Mouse (Mus musculus) liver, postnatal 0 days (tissue): Measurements from ENCODE around the gene 1110008L16Rik. TPM values are rescaled to one million over a fixed set of nuclear protein-coding genes. Genes with fewer than 3 reads are reported as not detected.
A peak's percentile ranks its signal among the peaks of the same experiment; 100 is the strongest.

Source experiments
- ATAC-seq: fragments of 200-750 bp; cut with Nextera tagmentation; 2 replicates; pipeline ENCODE4 v1.8.0; 2017; ENCODE audit warnings: mild to moderate bottlenecking, moderate library complexity
- DNase-seq: peaks from one replicate; pipeline ENCODE4 v3.0.0-alpha.2; 2016
- H3K27ac ChIP-seq: fragments of 300-500 bp; sonication (generic); 2 replicates; pipeline ENCODE4 v1.5.1; 2014; ENCODE audit warnings: antibody characterized with exemption, moderate library complexity, mild to moderate bottlenecking, low read depth
- H3K27me3 ChIP-seq: fragments of 300-500 bp; sonication (generic); 2 replicates; pipeline ENCODE4 v1.6.1; 2014; ENCODE audit warnings: low read length, control low read depth, mixed read lengths; ENCODE audit not compliant: insufficient read depth
- H3K36me3 ChIP-seq: fragments of 300-500 bp; sonication (generic); replicated peaks from 2 replicates; pipeline ENCODE4 v1.6.1; 2014; ENCODE audit warnings: mild to moderate bottlenecking, control low read depth, low read length, moderate library complexity, mixed read lengths; ENCODE audit not compliant: insufficient read depth
- H3K4me1 ChIP-seq: fragments of 300-500 bp; sonication (generic); 2 replicates; pipeline ENCODE4 v1.6.1; 2014; ENCODE audit warnings: antibody characterized with exemption, mild to moderate bottlenecking, control low read depth; ENCODE audit not compliant: insufficient read depth
- H3K4me2 ChIP-seq: fragments of 300-500 bp; sonication (generic); 2 replicates; pipeline ENCODE4 v1.6.1; 2014; ENCODE audit warnings: low read depth, mild to moderate bottlenecking, low read length, moderate library complexity, mixed read lengths
- H3K4me3 ChIP-seq: fragments of 300-500 bp; sonication (generic); 2 replicates; pipeline ENCODE4 v1.5.1; 2014; ENCODE audit warnings: low read depth, low read length
- H3K9ac ChIP-seq: fragments of 300-500 bp; sonication (generic); replicated peaks from 2 replicates; pipeline ENCODE4 v1.6.1; 2014; ENCODE audit warnings: mild to moderate bottlenecking, moderate library complexity
- H3K9me3 ChIP-seq: fragments of 300-500 bp; sonication (generic); 2 replicates; pipeline ENCODE4 v1.6.1; 2016; ENCODE audit warnings: mild to moderate bottlenecking, control low read depth, low read length, mixed read lengths
- CTCF ChIP-seq: sonication (generic); IDR thresholded peaks from 2 replicates; pipeline ENCODE4 v1.5.1; 2016; ENCODE audit warnings: antibody characterized with exemption, low read depth
- EP300 ChIP-seq: IDR thresholded peaks from 2 replicates; pipeline ENCODE4 v1.6.1; 2016; ENCODE audit warnings: antibody characterized with exemption, low read depth, mild to moderate bottlenecking
- WGBS: fragments of 180-500 bp; shearing (Covaris S2); extraction: QIAGEN DNeasy Blood & Tissue Kit; methylation state at CpG from one replicate; pipeline ENCODE4 v1.1.7; 2014; ENCODE audit not compliant: insufficient replicate concordance; 5-methylcytosine and 5-hydroxymethylcytosine counted together
- polyA plus RNA-seq: library from polyadenylated mRNA; unstranded; fragments of >200 nt; fragmentation: Nextera tagmentation; extraction: Ambion mirVana; gene quantifications from 2 replicates; pipeline ENCODE4 v1.2.1, GENCODE M21; 2015

Gene 1110008L16Rik
- polyA plus RNA-seq, 1 experiment from 2014 or later: 5.5 TPM

DNA sequence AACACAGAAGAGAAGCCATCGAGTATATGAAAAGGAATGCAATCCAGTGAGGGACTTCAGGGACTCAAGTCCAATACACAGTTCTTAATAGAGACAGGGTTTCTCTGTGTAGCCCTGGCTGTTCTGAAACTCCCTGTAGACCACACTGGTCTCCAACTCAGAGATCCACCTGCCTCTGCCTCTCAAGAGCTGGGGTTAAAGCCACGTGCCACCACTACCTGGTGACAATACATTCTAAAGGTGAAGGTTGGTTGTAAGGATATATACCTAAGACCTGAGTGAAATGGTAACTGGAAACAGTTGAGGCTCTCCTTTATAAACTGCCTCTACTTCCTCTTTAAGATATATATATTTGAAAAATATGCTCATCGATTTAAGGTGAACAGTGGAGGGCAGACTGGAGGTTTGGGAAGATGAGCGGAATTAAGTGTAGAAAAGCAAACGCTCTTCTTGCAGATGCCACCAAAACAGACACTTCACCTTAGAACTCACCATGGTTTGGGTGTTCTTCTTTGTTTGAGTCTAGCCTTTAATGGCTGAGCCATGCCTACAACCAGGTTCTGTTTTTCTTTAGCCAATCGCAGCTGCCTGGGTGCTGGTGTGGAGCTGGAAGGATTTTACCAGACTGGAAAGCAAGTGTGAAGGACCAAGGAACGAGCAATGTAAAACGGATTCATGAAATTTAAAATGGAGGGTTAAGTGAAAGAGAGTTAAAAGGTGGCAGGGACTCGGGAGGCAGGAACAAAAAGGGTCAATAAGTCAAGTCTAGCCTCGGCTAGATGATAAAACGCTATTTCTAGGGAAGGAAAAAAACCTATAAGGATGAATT, 2.3 kb downstream of the 1110008L16Rik start:
- DNase-seq: no peak
- H3K9me3 ChIP-seq: no peaks in the 10 kb centered on the region
- whole genome bisulfite sequencing: 25% methylated on average over 11 of the region's 11 CpGs
- H3K4me2 ChIP-seq: peak overlapping the region; percentile 92
- peak overlapping the region; percentile 81 for H3K4me3 ChIP-seq
- H3K27me3 ChIP-seq: no peaks in the 10 kb centered on the region
- TF ChIP-seq EP300 (no peak), CTCF (no peak)
- peak overlapping the region; percentile 87 for H3K9ac ChIP-seq
- H3K4me1 ChIP-seq: peaks cover 29% of the 10 kb centered on the region
- H3K36me3 ChIP-seq: peaks cover 17% of the 10 kb centered on the region
- peak overlapping the region; percentile 98 for H3K27ac ChIP-seq
- no peak for ATAC-seq

DNA sequence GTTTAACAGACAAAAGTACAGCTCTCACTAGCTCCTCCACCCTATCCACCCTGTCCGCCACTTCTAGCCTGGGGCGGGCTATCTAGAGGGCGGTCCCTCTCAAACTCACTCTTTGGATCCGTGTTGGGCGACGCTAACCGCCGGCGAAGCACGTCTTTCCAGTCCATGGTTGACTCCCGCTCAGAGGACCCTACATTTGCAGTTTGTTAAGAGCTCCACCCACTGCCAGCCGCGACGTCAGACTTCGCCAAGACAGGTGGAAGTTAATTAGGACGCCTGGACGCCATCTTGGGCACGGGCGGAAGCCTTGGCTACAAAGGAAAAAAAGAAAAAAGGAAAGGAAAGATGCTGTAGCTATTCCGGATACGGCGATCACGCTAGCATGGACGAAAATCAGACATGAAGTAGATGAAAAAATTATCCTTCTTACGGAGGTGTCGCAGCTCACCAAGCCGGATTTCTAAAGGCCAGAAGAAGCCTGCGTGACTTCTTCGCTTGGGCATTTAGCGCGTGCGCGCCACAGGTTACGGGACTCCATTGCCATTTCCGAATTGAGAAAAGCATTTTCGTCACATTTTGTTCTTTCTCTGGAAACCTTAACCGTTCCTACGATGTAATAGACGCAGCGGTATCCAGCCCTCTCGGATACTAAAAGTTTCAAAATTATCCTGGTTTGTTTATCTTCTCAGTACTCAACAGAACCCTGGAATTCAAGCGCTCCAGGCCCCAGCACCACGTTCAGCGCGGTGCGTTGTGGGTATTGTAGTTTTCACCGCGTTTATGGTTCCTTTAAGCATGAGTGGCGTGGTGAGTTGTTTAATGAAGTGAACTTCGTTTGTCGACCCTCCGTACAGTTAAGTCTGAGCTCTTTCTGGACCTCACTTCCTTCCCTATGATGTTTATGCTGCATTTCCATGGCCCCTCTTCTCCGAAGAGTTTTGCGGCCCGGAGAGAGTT, 3.4 kb downstream of the 1110008L16Rik start, which contains the start of gene Ppp2r3c:
TSS of gene Ppp2r3c (minus strand) at position 514 of the 957 bp plus-strand sequence.
- H3K4me2 ChIP-seq: peak within 1 kb of the TSS; percentile 92
- peak within 1 kb of the TSS; percentile 87 for H3K9ac ChIP-seq
- H3K27me3 ChIP-seq: no peaks in the 10 kb centered on the region
- H3K9me3 ChIP-seq: no peaks in the 10 kb centered on the region
- peaks cover 7% of the 10 kb centered on the region for H3K36me3 ChIP-seq
- DNase-seq (peak; percentile 91), ATAC-seq (peak; percentile 93)
- H3K4me1 ChIP-seq: peaks cover 29% of the 10 kb centered on the region
- H3K4me3 ChIP-seq: peak within 1 kb of the TSS; percentile 81
- under 1% methylated on average over 55 of the region's 55 CpGs for WGBS
- TF ChIP-seq EP300 (peak; percentile 16; the same call in 1 of the 2 replicates), CTCF (no peak)
- H3K27ac ChIP-seq: peak within 1 kb of the TSS; percentile 98

DNA sequence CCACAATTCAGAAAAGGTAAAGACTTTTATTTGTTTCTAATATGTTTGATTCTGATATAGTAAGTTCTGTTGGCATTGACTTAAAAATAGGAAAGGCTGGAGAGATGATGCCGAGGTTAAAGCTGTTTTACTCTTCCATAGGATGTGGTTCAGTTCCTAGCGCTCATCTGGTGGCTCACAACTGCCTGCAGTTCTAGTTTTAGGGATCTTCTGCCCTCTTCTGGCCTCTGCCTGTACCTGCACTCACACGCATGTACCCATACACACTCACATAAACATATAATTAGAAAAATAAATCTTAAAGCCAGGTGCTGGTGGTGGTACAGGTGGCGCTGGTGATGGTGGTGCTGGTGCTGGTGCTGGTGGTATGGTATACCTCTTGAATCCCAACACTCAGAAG, 7.0 kb downstream of the 1110008L16Rik start:
- no peaks in the 10 kb centered on the region for H3K27me3 ChIP-seq
- H3K4me1 ChIP-seq: peaks cover 18% of the 10 kb centered on the region
- ATAC-seq (no peak), DNase-seq (no peak)
- H3K27ac ChIP-seq: no peak overlapping the region
- WGBS: 88% methylated on average over 4 of the region's 4 CpGs
- no peak overlapping the region for H3K4me2 ChIP-seq
- no peak for TF ChIP-seq CTCF
- TF ChIP-seq EP300: no peak
- H3K36me3 ChIP-seq: peaks cover 3% of the 10 kb centered on the region; the same call in 1 of the 2 replicates
- no peak overlapping the region for H3K4me3 ChIP-seq
- no peaks in the 10 kb centered on the region for H3K9me3 ChIP-seq
- H3K9ac ChIP-seq: no peak overlapping the region

DNA sequence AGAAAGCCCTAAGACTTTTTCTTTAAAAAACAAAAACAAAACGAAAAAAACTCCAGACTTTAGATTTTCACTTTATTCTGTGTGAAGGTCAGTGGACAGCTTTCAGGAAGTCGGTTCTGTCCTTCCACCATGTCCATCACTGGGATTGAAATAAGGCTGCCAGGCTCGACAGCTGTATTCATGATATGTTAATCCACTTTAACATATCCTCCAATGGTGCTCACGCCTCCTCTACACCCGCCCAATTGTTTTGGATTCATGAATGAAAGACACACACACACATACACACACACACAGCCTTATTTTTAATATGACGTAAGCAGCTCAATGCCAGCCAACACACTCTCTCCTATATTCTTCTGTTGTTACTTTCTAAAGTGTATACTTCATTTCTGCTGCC, 8.2 kb downstream of the 1110008L16Rik start:
- H3K4me2 ChIP-seq: no peak overlapping the region
- DNase-seq (no peak), ATAC-seq (no peak)
- no peaks in the 10 kb centered on the region for H3K27me3 ChIP-seq
- WGBS: 86% methylated on average over 6 of the region's 6 CpGs
- no peak overlapping the region for H3K27ac ChIP-seq
- no peak overlapping the region for H3K4me3 ChIP-seq
- H3K9me3 ChIP-seq: no peaks in the 10 kb centered on the region
- peaks cover 3% of the 10 kb centered on the region; the same call in 1 of the 2 replicates for H3K36me3 ChIP-seq
- H3K9ac ChIP-seq: no peak overlapping the region
- TF ChIP-seq EP300: no peak
- TF ChIP-seq CTCF: no peak
- H3K4me1 ChIP-seq: peaks cover 11% of the 10 kb centered on the region

DNA sequence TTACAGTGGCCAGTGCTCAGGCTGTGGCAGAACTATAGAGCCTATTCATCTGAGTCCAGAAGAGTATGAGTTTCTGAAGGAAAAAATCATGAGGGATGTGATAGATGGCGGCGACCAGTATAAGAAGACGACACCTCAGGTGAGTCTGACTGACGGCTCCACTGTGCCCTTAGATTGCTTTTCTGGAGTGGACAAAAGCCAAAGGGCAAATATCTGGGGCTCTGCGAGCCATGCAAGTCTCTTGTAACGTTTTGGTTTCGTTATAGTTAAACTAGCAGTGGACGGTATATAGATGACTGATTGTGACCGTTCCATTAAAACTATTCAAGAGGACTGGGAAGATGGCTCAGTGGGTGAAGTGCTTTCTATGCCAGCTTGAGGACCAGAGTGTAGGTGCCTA, 9.4 kb downstream of the 1110008L16Rik start:
- Histone ChIP-seq H3K9ac (no peak overlapping the region), H3K36me3 (peaks cover 3% of the 10 kb centered on the region; the same call in 1 of the 2 replicates), H3K4me2 (no peak overlapping the region), H3K9me3 (no peaks in the 10 kb centered on the region), H3K4me3 (no peak overlapping the region), H3K4me1 (peaks cover 6% of the 10 kb centered on the region), H3K27me3 (no peaks in the 10 kb centered on the region), H3K27ac (no peak overlapping the region)
- ATAC-seq (no peak), DNase-seq (no peak)
- 87% methylated on average over 9 of the region's 9 CpGs for whole genome bisulfite sequencing
- TF ChIP-seq EP300: no peak
- TF ChIP-seq CTCF: no peak

DNA sequence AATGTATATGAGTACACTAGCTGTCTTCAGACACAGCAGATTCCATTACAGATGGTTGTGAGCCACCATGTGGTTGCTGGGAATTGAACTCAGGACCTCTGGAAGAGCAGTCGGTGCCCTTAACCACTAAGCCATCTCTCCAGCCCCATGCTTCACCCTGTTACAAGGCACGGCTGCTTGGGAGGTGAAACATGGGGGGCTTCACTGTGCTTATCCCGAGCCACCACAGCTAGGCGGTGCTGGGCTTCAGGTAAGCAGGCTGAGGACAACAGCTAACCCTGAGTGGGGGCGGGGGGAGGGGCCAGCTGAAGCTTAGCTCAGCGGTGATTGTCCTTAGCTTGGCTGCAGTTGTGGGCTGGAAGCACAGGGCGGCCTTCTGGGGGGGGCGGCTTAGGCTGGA, 10.1 kb downstream of the 1110008L16Rik start:
- no peak for DNase-seq
- Histone ChIP-seq H3K9ac (no peak overlapping the region), H3K4me2 (no peak overlapping the region), H3K9me3 (no peaks in the 10 kb centered on the region), H3K36me3 (peaks cover 3% of the 10 kb centered on the region; the same call in 1 of the 2 replicates), H3K4me3 (no peak overlapping the region), H3K27me3 (no peaks in the 10 kb centered on the region), H3K4me1 (0 out of 2 replicates have a peak, but pooled peaks cover 2% of the 10 kb centered on the region), H3K27ac (no peak overlapping the region)
- WGBS: 79% methylated on average over 8 of the region's 8 CpGs
- TF ChIP-seq EP300: no peak
- no peak for TF ChIP-seq CTCF
- no peak for ATAC-seq
